Mouse (Mus musculus) neutrophil, adult 5-6 weeks (primary cell): ENCODE measurements around the gene Usp7. TPM values are rescaled to one million over a fixed set of nuclear protein-coding genes. Genes with fewer than 3 reads are reported as not detected.

Experiments used
- ATAC-seq: fragments of 151-379, 151-347 bp; 2 replicates; pipeline ENCODE4 v1.8.0; 2017; ENCODE audit warnings: mild to moderate bottlenecking, moderate TSS enrichment; ENCODE audit not compliant: insufficient number of reproducible peaks, poor library complexity, low FRiP score, severe bottlenecking; ENCODE audit errors: extremely low read depth
- total RNA-seq: library from RNA; stranded (forward); fragments of 200-1000 nt; gene quantifications from 2 replicates; pipeline ENCODE4 v1.2.3, GENCODE M21; 2017

Gene Usp7
- total RNA-seq, 1 experiment from 2014 or later, result 377 TPM

- ATAC-seq, result no peak
Observed at GRCm38 (mm10) chr16:8686871-8687535, 105.1 kb downstream of the Usp7 start.

DNA sequence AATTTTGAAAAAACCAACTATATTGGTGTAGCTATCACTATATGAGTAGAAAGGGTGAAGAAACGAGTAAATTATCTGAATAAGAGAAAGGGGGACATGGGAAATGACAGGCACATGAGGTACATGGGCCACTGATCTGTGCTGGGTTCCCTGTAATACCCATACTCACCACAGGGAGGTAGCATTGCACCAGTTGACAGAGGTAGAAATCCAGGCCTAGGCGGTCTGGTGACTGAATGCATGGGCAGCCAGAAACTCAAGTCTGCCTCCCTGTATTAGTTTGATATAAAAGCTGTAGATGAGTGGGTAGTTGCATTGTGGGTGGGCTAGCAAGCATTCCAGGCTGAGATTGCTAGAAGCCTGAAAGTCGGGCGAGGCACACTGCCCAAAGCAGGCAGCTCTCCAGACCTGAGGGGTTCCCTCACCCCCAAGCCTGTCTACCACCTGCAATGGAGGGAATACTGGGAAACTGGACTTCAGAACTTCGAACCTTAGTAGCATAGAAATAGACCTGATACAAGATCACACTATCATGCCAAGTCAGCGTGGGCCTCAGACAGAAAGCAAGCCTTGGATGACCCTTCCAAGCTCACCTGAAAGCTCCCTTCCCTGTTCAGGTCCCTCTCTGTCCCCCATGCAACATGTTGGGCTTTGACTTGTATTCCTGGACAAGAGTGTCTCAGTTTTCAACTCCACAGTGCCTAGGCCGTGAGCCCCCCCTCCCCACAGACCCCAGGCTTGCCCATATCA is 105.8 kb downstream of the Usp7 start:
- peak; percentile 83 for ATAC-seq

GRCm38 (mm10) chr16:8685087-8685486 is 107.0 kb downstream of the Usp7 start:
- ATAC-seq, result no peak

DNA sequence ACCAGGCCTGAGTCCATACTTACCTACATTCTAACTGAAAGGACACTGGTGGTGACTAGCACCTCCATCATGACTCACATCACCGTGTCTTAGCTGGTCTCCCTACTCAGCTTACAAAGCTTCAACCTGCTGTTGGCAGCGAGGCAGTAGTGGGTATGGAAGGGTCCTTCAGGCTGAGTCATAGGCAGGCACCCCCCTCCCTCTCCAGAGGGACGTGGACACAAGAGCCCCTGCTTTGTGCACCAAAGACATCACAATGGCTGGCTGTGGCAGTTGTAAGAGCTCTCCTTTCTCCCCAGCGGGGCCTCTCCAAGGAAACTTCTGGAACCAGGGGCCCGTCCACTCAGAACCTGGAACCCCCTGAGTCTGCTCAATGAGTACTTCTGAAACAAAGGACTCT is 111.6 kb downstream of the Usp7 start, which contains the start of gene Gm5767:
Gene Gm5767, plus strand, starts transcription at position 301 of the 400 bp plus-strand sequence.
- no peak for ATAC-seq

GRCm38 (mm10) chr16:8679780-8680179 is 112.3 kb downstream of the Usp7 start:
- no peak for ATAC-seq

- ATAC-seq, result no peak
Observed at GRCm38 (mm10) chr16:8678676-8679075, 113.4 kb downstream of the Usp7 start.

DNA sequence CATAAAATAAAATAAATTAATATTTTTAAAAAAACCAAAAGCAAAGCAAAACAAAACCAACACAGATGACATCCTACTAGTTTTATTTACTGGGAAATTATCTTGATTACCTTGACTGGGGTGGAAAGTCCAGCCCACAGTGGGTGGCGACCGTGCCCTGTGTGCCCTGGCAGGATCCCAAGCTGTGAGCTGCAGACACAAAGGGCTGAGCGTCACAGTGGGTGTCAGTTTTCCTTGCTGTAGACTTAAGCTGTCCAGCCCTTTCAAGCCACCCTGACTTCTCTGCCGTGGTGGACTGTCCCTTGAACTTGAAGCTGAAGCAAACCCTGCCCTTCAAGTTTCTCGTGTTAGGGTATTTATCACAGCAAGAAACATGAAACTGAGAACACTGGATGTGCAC is 114.1 kb downstream of the Usp7 start:
- ATAC-seq, result no peak

GRCm38 (mm10) chr16:8676800-8677199 is 115.3 kb downstream of the Usp7 start:
- ATAC-seq, result no peak; the same call in 1 of the 2 replicates

DNA sequence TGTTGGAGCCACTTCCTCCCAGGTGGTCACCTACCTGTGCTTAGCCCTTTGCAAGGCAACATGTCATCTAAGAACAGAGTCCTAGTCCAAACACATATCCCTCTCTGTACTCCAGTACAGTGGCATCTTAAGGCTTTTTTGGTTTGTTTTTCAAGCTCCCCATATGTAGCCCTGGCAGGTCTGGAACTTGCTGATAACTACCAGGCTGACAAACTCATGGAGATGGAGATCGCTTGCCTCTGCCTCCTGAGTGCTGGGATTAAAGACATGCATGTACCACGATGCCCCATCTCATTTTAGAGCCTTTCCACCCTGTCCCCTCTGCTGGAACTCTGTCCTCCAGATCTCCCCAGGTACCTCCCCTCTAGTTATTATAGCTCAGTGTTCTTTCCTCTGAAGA is 115.9 kb downstream of the Usp7 start:
- no peak for ATAC-seq

DNA sequence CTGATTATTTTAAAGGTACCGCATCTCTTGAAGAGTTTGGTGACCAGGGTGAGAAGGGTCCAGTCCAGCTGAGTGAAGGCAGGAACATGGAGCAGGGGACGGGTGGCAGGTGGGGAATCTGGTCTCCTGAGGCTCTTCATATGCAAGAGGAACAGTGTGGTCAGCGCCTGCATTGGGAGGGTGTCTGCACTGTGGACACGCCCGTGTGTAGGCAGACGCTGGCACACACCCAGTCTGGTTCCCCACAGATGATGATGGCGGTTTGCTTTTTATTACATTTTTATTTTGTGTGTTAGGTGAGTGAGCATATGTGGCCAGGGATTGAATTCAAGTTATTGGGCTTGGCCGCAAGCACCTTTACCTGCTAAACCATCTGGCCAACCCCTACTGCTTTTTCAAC is 116.5 kb downstream of the Usp7 start:
- no peak for ATAC-seq

DNA sequence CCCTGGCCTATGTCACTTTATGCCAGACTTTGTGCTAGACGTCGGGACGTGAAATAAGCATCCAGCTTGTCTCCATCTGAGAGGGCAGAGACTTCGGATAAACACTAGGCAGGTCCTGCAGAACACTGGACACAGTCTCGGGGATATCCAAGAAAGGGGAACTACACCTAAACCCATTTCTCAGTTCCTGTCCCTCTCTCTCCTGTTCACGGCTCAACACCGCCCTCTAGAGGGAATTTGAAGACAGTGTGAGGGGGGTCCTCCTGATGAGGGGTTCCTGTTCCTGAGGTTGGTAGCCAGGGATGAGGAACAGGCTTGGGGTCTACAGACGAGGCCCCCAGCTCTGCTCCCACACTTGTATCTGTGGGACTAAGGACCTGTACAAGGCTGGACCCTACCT is 117.9 kb downstream of the Usp7 start:
- ATAC-seq, result peak; percentile 63

DNA sequence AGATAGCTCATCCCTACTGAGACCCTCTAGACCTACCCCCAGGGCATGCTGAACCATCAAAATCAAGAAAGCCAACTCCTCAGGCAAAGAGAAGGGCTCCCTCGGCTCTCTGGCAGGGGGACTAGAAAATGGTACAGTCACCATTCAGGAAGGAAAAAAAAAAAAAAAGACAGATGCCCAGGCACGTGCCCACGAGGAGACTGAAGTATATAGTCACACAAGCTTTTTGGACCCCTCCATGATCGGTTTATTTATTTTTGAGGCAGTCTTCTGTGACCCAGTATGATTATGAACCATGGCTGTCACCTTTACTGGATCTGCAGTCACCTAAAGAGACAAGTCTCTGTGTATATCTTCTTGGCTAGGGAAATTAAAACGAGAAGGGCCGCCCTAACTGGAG is 118.8 kb downstream of the Usp7 start:
- no peak for ATAC-seq

- no peak for ATAC-seq
Observed at GRCm38 (mm10) chr16:8672811-8673210, 119.3 kb downstream of the Usp7 start.

GRCm38 (mm10) chr16:8672350-8672687 is 119.8 kb downstream of the Usp7 start:
- ATAC-seq, result no peak

DNA sequence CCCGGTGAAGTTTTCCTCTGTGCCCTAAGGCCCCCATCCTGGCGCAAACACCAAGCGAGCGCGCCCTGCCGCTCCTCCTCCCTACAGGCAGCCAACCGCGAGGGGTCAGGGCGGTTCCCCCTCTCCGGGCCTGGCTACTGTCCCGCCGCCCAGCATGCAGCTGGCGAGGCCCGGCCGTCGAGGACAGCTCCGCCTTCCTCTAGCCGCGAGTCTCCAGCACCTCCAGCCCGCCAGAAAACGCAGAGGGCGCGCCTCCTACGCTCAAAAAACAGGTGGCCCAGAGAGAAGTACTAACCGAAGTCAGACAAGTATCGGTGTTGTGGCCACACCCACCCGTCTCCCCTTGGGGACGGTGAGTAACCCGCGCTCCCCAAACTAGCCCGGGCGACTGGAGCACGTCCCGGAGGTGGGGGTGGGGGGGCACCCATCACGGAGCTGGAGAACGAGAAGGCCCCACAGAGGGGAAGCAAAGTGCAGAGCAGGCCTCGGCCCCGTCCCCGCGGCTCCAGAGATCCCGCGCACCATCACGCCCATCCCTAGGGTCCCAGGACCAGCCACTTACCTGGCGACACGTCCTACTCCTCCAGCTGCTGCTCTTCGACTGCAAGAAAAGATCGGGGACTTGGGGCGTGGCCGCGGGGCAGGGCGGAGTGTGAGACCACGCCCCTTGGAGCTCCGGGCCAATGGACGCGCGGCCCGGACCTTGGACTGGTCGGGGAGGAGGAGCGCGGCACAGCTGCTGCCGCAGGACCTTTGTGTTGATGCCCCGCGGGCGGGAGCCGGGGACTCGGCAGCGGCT is 120.4 kb downstream of the Usp7 start, which contains the start of gene Carhsp1:
Gene Carhsp1, minus strand, starts transcription at position 605 of the 799 bp plus-strand sequence.
- ATAC-seq, result peak; percentile 73

- no peak for ATAC-seq
Observed at GRCm38 (mm10) chr16:8670041-8671035, 121.8 kb downstream of the Usp7 start.

- ATAC-seq, result no peak
Observed at GRCm38 (mm10) chr16:8669432-8669831, 122.7 kb downstream of the Usp7 start.

- ATAC-seq, result no peak
Observed at GRCm38 (mm10) chr16:8668386-8668785, 123.7 kb downstream of the Usp7 start.

- ATAC-seq, result no peak
Observed at GRCm38 (mm10) chr16:8667814-8668213, 124.3 kb downstream of the Usp7 start.
